Mouse (Mus musculus) adrenal gland, postnatal 25 days (tissue): ENCODE measurements at regions not wholly inside any gene's neighbourhood (a gene's known extent, or its start where the extent isn't known, plus 50 kb on each side); places are given as distances from the start of the nearest gene placed in this dataset.
A peak's percentile ranks its signal among the peaks of the same experiment; 100 is the strongest.

Source experiments
- DNase-seq: peaks from one replicate; pipeline ENCODE4 v3.0.0; 2021; ENCODE audit warnings: mixed read lengths

DNA sequence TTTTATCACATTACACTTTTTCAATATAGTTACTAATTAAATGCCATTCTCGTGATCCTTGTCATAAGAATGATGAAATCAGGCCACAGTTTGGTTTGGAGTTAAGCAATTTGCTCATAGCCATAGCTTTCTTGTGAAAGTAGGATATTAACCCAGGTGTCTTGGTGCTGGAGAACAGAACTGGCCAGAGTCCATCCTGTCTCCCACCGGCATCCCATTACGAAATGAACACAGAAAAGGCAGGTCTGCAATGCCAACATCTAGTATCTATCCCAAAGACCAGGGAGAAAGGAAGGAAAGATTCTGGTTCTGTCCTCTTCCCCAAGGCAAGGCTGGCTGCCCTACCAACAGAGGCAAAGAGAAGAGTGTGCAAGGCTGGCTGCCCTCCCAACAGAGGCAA lies 61.6 kb upstream of the Avpr1a start:
- DNase-seq: no peak

GRCm38 (mm10) chr10:122379661-122380344 lies 68.5 kb upstream of the Avpr1a start:
- DNase-seq: no peak

GRCm38 (mm10) chr10:122343291-122343690 lies 105.0 kb upstream of the Avpr1a start:
- no peak for DNase-seq

- no peak for DNase-seq
Observed at GRCm38 (mm10) chr10:122342356-122342755, 105.9 kb upstream of the Avpr1a start.

- no peak for DNase-seq
Observed at GRCm38 (mm10) chr10:122326851-122327250, 121.4 kb upstream of the Avpr1a start.

- no peak for DNase-seq
Observed at GRCm38 (mm10) chr10:122318886-122319285, 129.4 kb upstream of the Avpr1a start.

- DNase-seq: no peak
Observed at GRCm38 (mm10) chr10:122310646-122311193, 137.6 kb upstream of the Avpr1a start.

DNA sequence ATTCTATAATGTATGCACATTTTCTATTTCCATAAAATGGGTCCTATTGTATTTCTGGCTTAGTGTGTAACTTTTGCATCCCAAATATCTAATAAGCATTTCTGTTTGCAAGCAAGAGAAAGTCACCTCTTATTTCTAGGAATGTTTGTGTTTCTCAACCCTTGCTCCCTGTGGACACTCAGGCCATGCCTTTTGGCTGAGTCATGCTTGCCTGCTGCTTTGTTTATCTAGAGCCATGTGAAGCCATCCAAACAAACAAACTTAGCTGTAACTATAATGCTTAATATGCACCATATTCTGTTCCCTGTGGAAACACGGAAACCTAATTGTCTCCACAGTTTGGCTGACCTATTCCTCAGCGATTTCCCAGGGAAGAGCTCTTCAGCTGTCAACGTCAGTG lies 139.6 kb upstream of the Avpr1a start:
- DNase-seq: peak; percentile 11

DNA sequence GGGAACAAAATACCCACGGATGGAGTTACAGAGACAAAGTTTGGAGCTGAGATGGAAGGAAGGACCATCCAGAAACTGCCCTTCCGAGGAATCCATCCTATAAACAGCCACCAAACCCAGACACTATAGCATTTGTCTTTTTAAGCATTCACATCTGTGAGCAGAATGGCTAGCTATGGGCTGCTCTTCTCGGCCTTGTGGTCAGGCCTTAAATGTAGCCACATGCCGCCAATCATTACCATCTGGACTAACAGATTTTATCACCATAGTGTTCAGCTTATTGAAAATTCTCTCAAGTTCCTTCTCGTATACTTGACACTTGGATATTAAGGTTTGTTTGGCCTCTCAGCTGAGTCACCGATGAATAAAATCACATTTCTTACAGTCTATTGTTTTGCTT lies 146.0 kb upstream of the Avpr1a start:
- DNase-seq: no peak

DNA sequence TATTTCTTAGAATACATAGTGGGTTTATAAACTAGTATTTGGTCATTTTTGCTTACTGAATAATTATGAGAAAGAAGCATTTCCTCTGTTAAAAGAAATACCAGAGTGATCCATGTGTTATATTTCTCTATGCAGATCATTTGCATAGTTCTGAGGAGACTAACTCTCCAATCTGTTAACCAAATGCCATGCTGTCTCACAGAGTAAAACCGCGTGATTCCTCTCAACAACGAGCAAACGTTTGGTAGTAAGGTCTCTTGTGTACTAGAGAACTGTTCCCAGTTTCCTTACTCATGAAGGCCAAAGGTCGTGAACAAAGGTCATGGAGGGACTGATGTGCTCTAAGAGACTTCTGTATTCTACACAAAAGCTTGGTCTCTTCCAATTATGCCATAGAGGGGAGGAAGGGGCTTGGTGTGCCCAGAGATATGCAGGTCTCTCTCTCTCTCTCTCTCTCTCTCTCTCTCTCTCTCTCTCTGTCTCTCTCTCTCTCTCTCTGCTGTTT lies 152.3 kb upstream of the Avpr1a start:
- no peak for DNase-seq

DNA sequence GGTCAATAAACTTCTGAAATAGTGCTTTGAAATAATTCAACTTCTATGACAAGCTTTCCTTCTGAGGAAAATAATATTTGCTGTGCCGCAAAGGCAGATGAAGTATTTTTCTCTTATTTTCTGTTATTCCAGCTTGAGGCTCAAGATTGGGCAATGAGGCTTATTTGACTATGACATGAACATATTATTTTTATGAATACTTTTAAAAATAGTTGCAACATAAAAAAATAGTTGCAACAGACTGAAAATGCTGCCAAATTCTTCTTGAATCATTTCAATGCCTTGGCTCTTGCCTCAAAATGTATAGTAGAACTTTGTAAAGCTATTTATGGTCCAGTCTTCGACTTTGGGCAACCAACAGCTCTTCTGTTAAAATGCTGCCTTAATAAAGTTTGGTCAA lies 156.7 kb upstream of the Avpr1a start:
- DNase-seq: no peak

DNA sequence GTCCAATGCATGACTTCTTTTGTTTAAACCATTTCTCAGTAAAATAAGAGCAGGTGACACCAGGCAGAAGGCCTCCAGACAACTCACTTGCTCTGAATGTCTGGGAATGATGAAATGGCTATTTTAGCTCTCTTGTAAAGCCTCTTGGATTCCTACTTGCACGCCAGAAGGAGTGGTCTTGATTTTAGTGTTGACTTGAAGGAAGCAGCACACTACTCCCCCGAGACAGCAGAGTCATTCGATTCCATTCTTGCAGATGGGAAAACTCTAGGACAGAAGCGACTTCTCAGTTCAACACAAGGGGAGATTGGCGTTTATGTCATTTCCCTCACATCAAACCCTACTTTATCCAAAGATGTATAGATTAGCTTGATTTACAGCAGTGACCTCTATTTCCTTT lies 157.2 kb upstream of the Avpr1a start:
- DNase-seq: no peak

- no peak for DNase-seq
Observed at GRCm38 (mm10) chr10:122274885-122275284, 173.4 kb upstream of the Avpr1a start.

DNA sequence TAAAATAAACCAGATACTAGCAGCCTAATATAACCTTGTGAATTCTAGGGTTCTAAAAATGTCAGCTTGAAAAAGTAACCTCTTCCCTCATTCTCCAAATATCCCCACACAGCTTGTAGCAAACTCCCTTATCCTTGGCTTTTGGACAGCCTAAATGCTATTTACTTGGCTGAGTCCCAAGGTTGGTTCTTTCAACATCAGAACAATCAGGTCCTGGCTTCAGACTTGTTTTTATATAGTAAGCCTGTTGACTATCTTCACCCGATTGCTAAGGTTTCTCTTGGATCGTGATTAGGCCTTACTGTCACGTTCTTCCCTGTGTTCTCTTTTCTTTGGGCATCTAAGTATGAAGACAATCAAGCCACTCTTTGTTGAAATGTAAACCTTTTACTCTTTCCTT lies 174.1 kb upstream of the Avpr1a start:
- no peak for DNase-seq

- DNase-seq: no peak
Observed at GRCm38 (mm10) chr10:122264070-122264469, 166.9 kb upstream of the Rxylt1 start.

- no peak for DNase-seq
Observed at GRCm38 (mm10) chr10:122259354-122259753, 162.2 kb upstream of the Rxylt1 start.

DNA sequence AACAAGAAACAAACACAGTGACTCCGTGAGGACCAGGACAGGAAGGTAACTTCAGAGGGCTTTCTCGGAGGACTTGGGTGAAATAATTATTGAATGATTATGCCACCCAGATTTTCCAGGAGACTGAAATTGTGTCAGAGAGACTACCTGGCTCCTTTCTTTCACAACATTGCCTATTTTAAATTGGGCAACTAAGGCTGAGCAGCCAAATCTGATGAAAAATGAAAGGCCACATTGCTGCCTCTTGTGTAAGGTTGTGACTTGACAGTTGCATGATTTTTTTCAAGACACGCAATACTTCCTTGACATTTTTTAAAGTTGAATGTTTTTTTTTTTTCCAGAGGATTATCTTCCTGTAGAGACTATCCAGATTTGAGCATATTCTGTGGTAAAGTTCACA lies 161.5 kb upstream of the Rxylt1 start:
- DNase-seq: no peak

GRCm38 (mm10) chr10:122231818-122232217 lies 134.6 kb upstream of the Rxylt1 start:
- no peak for DNase-seq

GRCm38 (mm10) chr10:122230746-122231145 lies 133.6 kb upstream of the Rxylt1 start:
- peak; percentile 40 for DNase-seq

DNA sequence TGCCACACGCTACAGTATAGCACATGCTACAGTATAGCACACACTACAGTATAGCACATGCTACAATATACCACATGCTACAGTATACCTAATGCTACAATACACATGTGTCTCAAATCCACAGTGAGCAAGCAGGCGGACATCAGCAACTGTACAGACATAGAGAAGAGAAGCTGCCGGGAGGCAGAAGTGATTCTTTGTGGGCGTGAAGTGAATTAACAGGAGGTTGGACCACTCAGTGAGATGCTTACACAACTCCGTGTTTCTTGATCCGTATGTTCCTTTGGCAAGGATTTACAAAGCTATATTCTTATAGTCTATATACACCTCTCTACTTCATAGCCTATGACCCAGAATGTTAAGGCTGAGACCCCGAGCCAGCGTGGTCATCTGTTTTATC lies 128.5 kb upstream of the Rxylt1 start:
- DNase-seq: no peak

GRCm38 (mm10) chr10:122223076-122223475 lies 125.9 kb upstream of the Rxylt1 start:
- DNase-seq: no peak

DNA sequence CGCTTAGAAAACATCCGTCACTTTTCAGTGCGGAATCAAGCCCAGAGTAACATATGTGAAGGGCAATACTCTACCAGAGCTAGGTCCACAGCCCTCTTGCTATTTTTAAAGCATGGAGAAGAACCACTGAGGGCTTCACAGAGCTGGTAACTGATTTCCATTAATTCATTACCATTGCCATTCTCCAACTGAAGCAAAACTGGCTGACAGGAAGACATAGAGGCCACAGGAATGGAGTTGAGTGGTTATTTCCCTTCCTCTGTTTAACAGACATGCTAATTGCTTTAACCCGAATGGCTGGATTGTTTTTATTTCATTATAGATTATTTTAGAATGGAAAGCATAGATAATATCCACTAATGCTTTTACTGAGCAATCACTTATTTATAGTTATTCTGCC lies 120.4 kb upstream of the Rxylt1 start:
- DNase-seq: no peak

GRCm38 (mm10) chr10:122199791-122200190 lies 102.6 kb upstream of the Rxylt1 start:
- no peak for DNase-seq

- DNase-seq: no peak
Observed at GRCm38 (mm10) chr10:122197703-122198102, 100.5 kb upstream of the Rxylt1 start.
